Mouse (Mus musculus) ES-E14 (cell line): ENCODE data around the gene Fam110a.

Source experiments
- HCFC1 ChIP-seq: IDR thresholded peaks from 2 replicates; pipeline ENCODE4 v1.6.1; 2012; ENCODE audit warnings: low read length, inconsistent platforms, borderline replicate concordance; ENCODE audit not compliant: insufficient read depth
- MAFK ChIP-seq: IDR thresholded peaks from 2 replicates; pipeline ENCODE4 v1.6.1; 2014; ENCODE audit warnings: mild to moderate bottlenecking, low read depth, low read length, inconsistent platforms; ENCODE audit not compliant: insufficient read depth
- ZC3H11A ChIP-seq: IDR thresholded peaks from 2 replicates; pipeline ENCODE4 v1.6.1; 2012; ENCODE audit warnings: low read depth, mild to moderate bottlenecking, inconsistent platforms, low read length, borderline replicate concordance
- ZNF384 ChIP-seq: IDR thresholded peaks from 2 replicates; pipeline ENCODE4 v1.6.1; 2012; ENCODE audit warnings: low read depth, low read length, inconsistent platforms

DNA sequence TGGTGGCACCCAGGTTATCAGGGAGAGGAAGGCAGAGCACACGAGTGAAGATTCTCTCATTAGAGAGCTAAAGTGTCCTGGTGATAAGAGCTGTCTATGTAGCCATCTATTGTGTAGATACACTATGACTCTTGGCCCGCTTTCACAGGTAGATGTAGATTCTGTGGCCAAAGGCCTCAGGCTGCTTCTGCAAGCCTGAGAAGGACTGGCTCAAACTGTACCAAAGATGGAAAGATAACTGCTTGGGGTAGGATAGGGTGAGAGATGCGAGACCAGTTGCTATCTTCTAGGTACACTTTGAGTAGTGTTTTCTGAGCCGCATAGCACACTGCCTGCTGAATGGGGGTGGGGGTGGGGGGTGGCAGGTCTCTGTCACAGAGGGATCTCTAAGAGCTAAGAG is 18.9 kb upstream of the Fam110a start:
- no peak for TF ChIP-seq ZC3H11A
- no peak for TF ChIP-seq MAFK
- no peak for TF ChIP-seq HCFC1
- no peak for TF ChIP-seq ZNF384
